13 mouse cellular contexts compared by ENCODE assay signal in genomic region chr2:128285457-128285856, GRCm38 (mm10).
DNase-seq lines count a peak whose midpoint lies in the region; ATAC-seq and TF ChIP-seq lines count a peak whose summit lies in the region.
"Had no signal": no experiment of that assay in that cellular context is flagged by ENCODE, and none has a peak within 500 bp of the region (broad histone marks: within the 10 kb centered on the region; RNA-seq: fewer than 3 reads in every experiment).

No protein-coding gene starts in this region.

- no peak for TF ChIP-seq POLR2A in heart, adult 2 months (IDR thresholded peaks at IDR 0.05; ENCODE audit: insufficient read depth, low read depth, low read length)

- no peaks in the 10 kb centered on the region for H3K79me2 ChIP-seq in heart, adult 2 months (replicated peaks; ENCODE audit: control insufficient read depth, insufficient read depth, low read length)

- WGBS in forebrain, embryonic 15.5 days = 48% methylated on average over 12 of the region's 12 CpGs
- WGBS in forebrain, embryonic 12.5 days = 77% methylated on average over 12 of the region's 12 CpGs
- WGBS in heart, embryonic 15.5 days = 90% methylated on average over 12 of the region's 12 CpGs
- 81% methylated on average over 12 of the region's 12 CpGs for WGBS in heart, adult 2 months
- 82% methylated on average over 12 of the region's 12 CpGs for WGBS in midbrain, embryonic 11.5 days
- WGBS in midbrain, embryonic 15.5 days = 60% methylated on average over 12 of the region's 12 CpGs
- WGBS in limb, embryonic 10.5 days = 94% methylated on average over 12 of the region's 12 CpGs

- no peaks in the 10 kb centered on the region for H3K9me3 ChIP-seq in forebrain, embryonic 15.5 days
- H3K9me3 ChIP-seq in forebrain, embryonic 12.5 days = no peaks in the 10 kb centered on the region
- no peaks in the 10 kb centered on the region for H3K9me3 ChIP-seq in heart, embryonic 15.5 days (replicated peaks)
- no peaks in the 10 kb centered on the region for H3K9me3 ChIP-seq in midbrain, embryonic 11.5 days (ENCODE audit: control insufficient read depth, low read length)
- H3K9me3 ChIP-seq in midbrain, embryonic 15.5 days = no peaks in the 10 kb centered on the region
- no peaks in the 10 kb centered on the region for H3K9me3 ChIP-seq in limb, embryonic 10.5 days (replicated peaks)
- H3K9me3 ChIP-seq: hindbrain, embryonic 15.5 days; limb, embryonic 15.5 days had no signal

- no peak overlapping the region for H3K4me2 ChIP-seq in forebrain, embryonic 15.5 days (replicated peaks)
- no peak overlapping the region for H3K4me2 ChIP-seq in forebrain, embryonic 12.5 days
- no peak overlapping the region for H3K4me2 ChIP-seq in heart, embryonic 15.5 days
- no peak overlapping the region for H3K4me2 ChIP-seq in midbrain, embryonic 11.5 days
- no peak overlapping the region for H3K4me2 ChIP-seq in midbrain, embryonic 15.5 days
- H3K4me2 ChIP-seq: hindbrain, embryonic 15.5 days; limb, embryonic 15.5 days had no signal

- H3K27me3 ChIP-seq in forebrain, embryonic 15.5 days = no peaks in the 10 kb centered on the region
- peaks cover 5% of the 10 kb centered on the region; the same call in 1 of the 2 replicates for H3K27me3 ChIP-seq in forebrain, embryonic 12.5 days
- H3K27me3 ChIP-seq in heart, embryonic 15.5 days = no peaks in the 10 kb centered on the region
- H3K27me3 ChIP-seq in heart, adult 2 months (ENCODE audit: control insufficient read depth, insufficient read depth, low read length) = no peaks in the 10 kb centered on the region
- H3K27me3 ChIP-seq in midbrain, embryonic 11.5 days (ENCODE audit: control insufficient read depth, insufficient read depth, low read length) = no peaks in the 10 kb centered on the region
- H3K27me3 ChIP-seq in midbrain, embryonic 15.5 days (replicated peaks) = no peaks in the 10 kb centered on the region
- H3K27me3 ChIP-seq in limb, embryonic 10.5 days (ENCODE audit: low read depth, poor library complexity, severe bottlenecking) = no peaks in the 10 kb centered on the region
- H3K27me3 ChIP-seq: hindbrain, embryonic 15.5 days; limb, embryonic 15.5 days had no signal

- no peak for DNase-seq in heart, adult 2 months
- DNase-seq in midbrain, embryonic 11.5 days (ENCODE audit: low spot score, missing footprints) = peak; percentile 64
- DNase-seq in limb, embryonic 10.5 days (ENCODE audit: low spot score) = no peak
- DNase-seq in spleen, postnatal 14 days (ENCODE audit: low spot score in 2 of 2) = no peak
- DNase-seq: thymus, postnatal 36 days had no signal

- no peak for TF ChIP-seq CTCF in heart, adult 2 months (IDR thresholded peaks at IDR 0.05)

- no peaks in the 10 kb centered on the region for H3K36me3 ChIP-seq in forebrain, embryonic 15.5 days
- no peaks in the 10 kb centered on the region for H3K36me3 ChIP-seq in forebrain, embryonic 12.5 days (replicated peaks)
- no peaks in the 10 kb centered on the region for H3K36me3 ChIP-seq in heart, embryonic 15.5 days
- H3K36me3 ChIP-seq in heart, adult 2 months (ENCODE audit: control insufficient read depth, insufficient read depth, low read length) = no peaks in the 10 kb centered on the region
- H3K36me3 ChIP-seq in midbrain, embryonic 11.5 days (ENCODE audit: control insufficient read depth, insufficient read depth, low read length) = no peaks in the 10 kb centered on the region
- H3K36me3 ChIP-seq in midbrain, embryonic 15.5 days (replicated peaks) = no peaks in the 10 kb centered on the region
- no peaks in the 10 kb centered on the region for H3K36me3 ChIP-seq in limb, embryonic 10.5 days
- H3K36me3 ChIP-seq: hindbrain, embryonic 15.5 days; limb, embryonic 15.5 days had no signal

- ATAC-seq in forebrain, embryonic 15.5 days (replicated peaks) = peak; percentile 26; the same call in 1 of the 2 replicates
- ATAC-seq in forebrain, embryonic 12.5 days (ENCODE audit: low FRiP score) = no peak
- ATAC-seq in heart, embryonic 15.5 days (replicated peaks; ENCODE audit: insufficient number of reproducible peaks, insufficient read depth, low FRiP score, low read depth) = no peak
- no peak for ATAC-seq in midbrain, embryonic 11.5 days (ENCODE audit: low FRiP score)
- no peak for ATAC-seq in midbrain, embryonic 15.5 days (replicated peaks)
- ATAC-seq: intestine, postnatal 0 days had no signal

- intact Hi-C loops in heart, adult 2 months (cut with DNase I) = loop anchor here (1.0 to 5.0 kb wide), 2 partner anchors 24 to 37 kb away; no protein-coding TSS in a partner anchor

- H3K9ac ChIP-seq in forebrain, embryonic 15.5 days (replicated peaks) = no peak overlapping the region
- H3K9ac ChIP-seq in forebrain, embryonic 12.5 days = no peak overlapping the region
- no peak overlapping the region for H3K9ac ChIP-seq in heart, embryonic 15.5 days
- H3K9ac ChIP-seq in heart, adult 2 months (ENCODE audit: low read depth, low read length) = no peak overlapping the region
- no peak overlapping the region for H3K9ac ChIP-seq in midbrain, embryonic 11.5 days (ENCODE audit: low read length)
- H3K9ac ChIP-seq in midbrain, embryonic 15.5 days = no peak overlapping the region
- H3K9ac ChIP-seq: hindbrain, embryonic 15.5 days; limb, embryonic 15.5 days; liver, postnatal 0 days had no signal

- no peak overlapping the region for H3K4me3 ChIP-seq in forebrain, embryonic 15.5 days
- no peak overlapping the region for H3K4me3 ChIP-seq in forebrain, embryonic 12.5 days (replicated peaks)
- no peak overlapping the region for H3K4me3 ChIP-seq in heart, embryonic 15.5 days
- no peak overlapping the region for H3K4me3 ChIP-seq in heart, adult 2 months
- H3K4me3 ChIP-seq in midbrain, embryonic 11.5 days (ENCODE audit: low read depth, low read length) = no peak overlapping the region
- no peak overlapping the region for H3K4me3 ChIP-seq in midbrain, embryonic 15.5 days
- H3K4me3 ChIP-seq in limb, embryonic 10.5 days = no peak overlapping the region
- H3K4me3 ChIP-seq: hindbrain, embryonic 15.5 days; limb, embryonic 15.5 days had no signal

- H3K4me1 ChIP-seq in forebrain, embryonic 15.5 days = peaks cover 35% of the 10 kb centered on the region
- peaks cover 34% of the 10 kb centered on the region for H3K4me1 ChIP-seq in forebrain, embryonic 12.5 days
- H3K4me1 ChIP-seq in heart, embryonic 15.5 days (replicated peaks) = peaks cover 39% of the 10 kb centered on the region
- H3K4me1 ChIP-seq in heart, adult 2 months (ENCODE audit: control insufficient read depth, insufficient read depth, low read length) = peaks cover 9% of the 10 kb centered on the region
- 0 out of 2 replicates have a peak, but pooled peaks cover 5% of the 10 kb centered on the region for H3K4me1 ChIP-seq in midbrain, embryonic 11.5 days (ENCODE audit: control insufficient read depth, insufficient read depth, low read length)
- peaks cover 16% of the 10 kb centered on the region for H3K4me1 ChIP-seq in midbrain, embryonic 15.5 days
- peaks cover 37% of the 10 kb centered on the region for H3K4me1 ChIP-seq in limb, embryonic 10.5 days

- TF ChIP-seq EP300 in heart, adult 2 months (IDR thresholded peaks at IDR 0.05; ENCODE audit: insufficient read depth, low read depth, low read length) = no peak

- H3K27ac ChIP-seq in forebrain, embryonic 15.5 days (replicated peaks) = peak overlapping the region; percentile 46; the same call in 1 of the 2 replicates
- H3K27ac ChIP-seq in forebrain, embryonic 12.5 days = no peak overlapping the region
- H3K27ac ChIP-seq in heart, embryonic 15.5 days = peak overlapping the region; percentile 62
- H3K27ac ChIP-seq in heart, adult 2 months = no peak overlapping the region
- H3K27ac ChIP-seq in midbrain, embryonic 11.5 days (ENCODE audit: low read depth, low read length) = no peak overlapping the region
- H3K27ac ChIP-seq in midbrain, embryonic 15.5 days = no peak overlapping the region
- 0 out of 2 replicates have a peak overlapping the region, but pooled peaks have one; percentile 16 for H3K27ac ChIP-seq in limb, embryonic 10.5 days
- H3K27ac ChIP-seq: hindbrain, embryonic 15.5 days had no signal

Comparison
In these comparisons a context has a peak if more than half of its experiments do, and no peak if none do; other contexts are left out.
1. H3K27ac ChIP-seq: peak in forebrain, embryonic 15.5 days (single experiment), heart, embryonic 15.5 days (single experiment) and limb, embryonic 10.5 days (single experiment); none in forebrain, embryonic 12.5 days (single experiment), heart, adult 2 months (single experiment), midbrain, embryonic 11.5 days (single experiment) and midbrain, embryonic 15.5 days (single experiment).